ENCODE assay signal across 9 mouse cellular contexts in the genomic region with DNA sequence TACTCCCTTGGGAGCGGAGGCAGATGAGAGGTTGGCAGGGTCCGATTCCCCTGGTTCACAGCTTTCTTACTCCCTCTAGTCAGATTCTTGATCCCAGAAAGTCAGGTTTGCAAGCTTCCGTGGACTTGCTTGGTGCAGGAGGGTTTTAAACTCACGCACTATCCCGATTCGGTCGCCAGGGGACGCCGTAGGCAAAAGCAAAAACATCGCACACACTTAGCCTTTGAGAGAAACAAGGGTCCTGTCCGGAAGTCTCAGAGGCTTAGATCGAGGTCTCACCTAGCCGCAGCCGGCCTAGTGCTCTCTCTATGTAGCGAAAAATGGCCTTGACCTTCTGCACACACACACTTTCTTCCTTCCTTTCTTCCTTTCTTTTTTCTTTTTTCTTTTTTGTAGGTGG. TPM values are rescaled to one million over a fixed set of nuclear protein-coding genes. Genes with fewer than 3 reads are reported as not detected.
DNase-seq lines count a peak whose midpoint lies in the region; ATAC-seq and TF ChIP-seq lines count a peak whose summit lies in the region.
"Had no signal": no experiment of that assay in that cellular context is flagged by ENCODE, and none has a peak within 500 bp of the region (broad histone marks: within the 10 kb centered on the region; RNA-seq: fewer than 3 reads in every experiment).

No protein-coding gene starts in this region.

- no peak overlapping the region for H3K4me3 ChIP-seq in gastrocnemius, adult 2 months
- no peak overlapping the region for H3K4me3 ChIP-seq in embryonic fibroblast, embryonic 13.5 days (ENCODE audit: insufficient read depth, low read length)
- no peak overlapping the region for H3K4me3 ChIP-seq in intestine, embryonic 15.5 days (replicated peaks)
- no peak overlapping the region for H3K4me3 ChIP-seq in lung, postnatal 0 days (ENCODE audit: low read depth, low read length)

- peaks cover 58% of the 10 kb centered on the region for H3K27me3 ChIP-seq in intestine, embryonic 15.5 days (replicated peaks)
- H3K27me3 ChIP-seq in lung, postnatal 0 days (replicated peaks; ENCODE audit: insufficient read depth, low read length): peaks cover 31% of the 10 kb centered on the region

- peak; percentile 44; the same call in 1 of the 2 replicates for ATAC-seq in intestine, embryonic 15.5 days
- ATAC-seq in lung, postnatal 0 days: peak; percentile 49; the same call in 1 of the 2 replicates

- peak; percentile 90 for TF ChIP-seq CTCF in gastrocnemius, adult 2 months (IDR thresholded peaks at IDR 0.05)
- peak; percentile 88 for TF ChIP-seq CTCF in embryonic fibroblast, embryonic 13.5 days (IDR thresholded peaks at IDR 0.05; ENCODE audit: borderline replicate concordance, insufficient read depth, low read length)
- peak; percentile 97 for TF ChIP-seq CTCF in lung, postnatal 0 days (IDR thresholded peaks at IDR 0.05)

- no peaks in the 10 kb centered on the region for H3K4me1 ChIP-seq in embryonic fibroblast, embryonic 13.5 days (ENCODE audit: control insufficient read depth, insufficient read depth, low read length)
- peaks cover 18% of the 10 kb centered on the region for H3K4me1 ChIP-seq in intestine, embryonic 15.5 days (replicated peaks)
- H3K4me1 ChIP-seq in lung, postnatal 0 days (ENCODE audit: insufficient read depth, low read depth, low read length): peaks cover 9% of the 10 kb centered on the region; the same call in 1 of the 2 replicates

- no peak overlapping the region for H3K9ac ChIP-seq in intestine, embryonic 15.5 days
- H3K9ac ChIP-seq in lung, postnatal 0 days (replicated peaks; ENCODE audit: low read depth): no peak overlapping the region

- no peak overlapping the region for H3K27ac ChIP-seq in gastrocnemius, adult 2 months
- no peak overlapping the region for H3K27ac ChIP-seq in embryonic fibroblast, embryonic 13.5 days (ENCODE audit: insufficient read depth, low read length)
- H3K27ac ChIP-seq in intestine, embryonic 15.5 days: no peak overlapping the region
- no peak overlapping the region for H3K27ac ChIP-seq in lung, postnatal 0 days (ENCODE audit: low read length)

- H3K4me2 ChIP-seq in intestine, embryonic 15.5 days (replicated peaks): no peak overlapping the region
- no peak overlapping the region for H3K4me2 ChIP-seq in lung, postnatal 0 days (replicated peaks; ENCODE audit: low read depth, low read length)

- H3K36me3 ChIP-seq in intestine, embryonic 15.5 days: no peaks in the 10 kb centered on the region
- no peaks in the 10 kb centered on the region for H3K36me3 ChIP-seq in lung, postnatal 0 days (ENCODE audit: insufficient read depth, low read length)

- H3K9me3 ChIP-seq in intestine, embryonic 15.5 days: no peaks in the 10 kb centered on the region
- H3K9me3 ChIP-seq in lung, postnatal 0 days (ENCODE audit: low read length): no peaks in the 10 kb centered on the region

- WGBS in intestine, embryonic 15.5 days: 2% methylated on average over 15 of the region's 15 CpGs
- 4% methylated on average over 15 of the region's 15 CpGs for WGBS in lung, postnatal 0 days

- no peak for TF ChIP-seq POLR2A in embryonic fibroblast, embryonic 13.5 days (IDR thresholded peaks at IDR 0.05; ENCODE audit: low read depth, low read length)

- peak; percentile 66 for DNase-seq in gastrocnemius, adult 2 months
- DNase-seq in gastrocnemius, adult 8-10 months (ENCODE audit: low spot score in 2 of 2): no peak
- DNase-seq in 3T3-L1 (ENCODE audit: low read depth, low spot score) (peak; percentile 82), ZHBTc4 (ENCODE audit: low read depth, low spot score) (peak; percentile 90)
- peak; percentile 81 for DNase-seq in lung, postnatal 0 days (ENCODE audit: low spot score)
- peak; percentile 37 to 72 for DNase-seq in spleen, postnatal 10 days (ENCODE audit: low spot score in 2 of 2)

- intact Hi-C loops in gastrocnemius, adult 2 months (cut with DNase I): loop anchor here (1.0 kb wide), 1 partner anchor 35 kb away; no protein-coding TSS in a partner anchor

- no peak for TF ChIP-seq EP300 in lung, postnatal 0 days (IDR thresholded peaks at IDR 0.05)

RNA-seq across cellular contexts. Expression of gene Tmem221, which starts 2.7 kb away (rescaled TPM):
- total RNA-seq in gastrocnemius, adult 2 months (2021): not detected
- total RNA-seq in gastrocnemius, adult 8-10 months (2022): not detected
- polyA plus RNA-seq in embryonic fibroblast, embryonic 13.5 days (2011; ENCODE audit: insufficient read length, low read depth, missing spikeins): 0.32 TPM in 1 of 2 replicates, not detected in the other
- polyA plus RNA-seq in intestine, embryonic 15.5 days (2015; fragmentation: Nextera tagmentation; extraction: Ambion mirVana): 2.1 and 2.8 TPM in 2 replicates
- 8.5 and 8.7 TPM in 2 replicates for polyA plus RNA-seq in lung, postnatal 0 days (2015; fragmentation: Nextera tagmentation; extraction: Ambion mirVana)

RNA-seq across cellular contexts. Expression of gene Nxnl1, which starts 5.0 kb away (rescaled TPM):
- not detected for total RNA-seq in gastrocnemius, adult 2 months (2021)
- total RNA-seq in gastrocnemius, adult 8-10 months (2022): under 1 TPM in 2 of 4 experiments, not detected in 2; 0.09 to 0.13 TPM
- polyA plus RNA-seq in embryonic fibroblast, embryonic 13.5 days (2011; ENCODE audit: insufficient read length, low read depth, missing spikeins): not detected in 2 replicates
- polyA plus RNA-seq in intestine, embryonic 15.5 days (2015; fragmentation: Nextera tagmentation; extraction: Ambion mirVana): 0.06 TPM in 1 of 2 replicates, not detected in the other
- polyA plus RNA-seq in lung, postnatal 0 days (2015; fragmentation: Nextera tagmentation; extraction: Ambion mirVana): 0.11 and 0.13 TPM in 2 replicates
- polyA plus RNA-seq: liver, embryonic 16.5 days had no signal

RNA-seq across cellular contexts. Expression of gene Slc27a1, which starts 7.3 kb away (rescaled TPM):
- 100 to 1,000 TPM in 1 of 2 experiments, 10 to 100 TPM in 1; 57.2 to 116 TPM for total RNA-seq in gastrocnemius, adult 2 months (2021)
- total RNA-seq in gastrocnemius, adult 8-10 months (2022): 10 to 100 TPM; 70.7 to 88.1 (median 80.5) TPM
- polyA plus RNA-seq in embryonic fibroblast, embryonic 13.5 days (2011; ENCODE audit: insufficient read length, low read depth, missing spikeins): 13.7 and 17.7 TPM in 2 replicates
- 23.3 and 25.1 TPM in 2 replicates for polyA plus RNA-seq in intestine, embryonic 15.5 days (2015; fragmentation: Nextera tagmentation; extraction: Ambion mirVana)
- 26.9 and 27.7 TPM in 2 replicates for polyA plus RNA-seq in lung, postnatal 0 days (2015; fragmentation: Nextera tagmentation; extraction: Ambion mirVana)

RNA-seq across cellular contexts. Expression of gene Mvb12a, which starts 18.7 kb away (rescaled TPM):
- 10 to 100 TPM; 21.5 to 27.7 TPM for total RNA-seq in gastrocnemius, adult 2 months (2021)
- total RNA-seq in gastrocnemius, adult 8-10 months (2022): 10 to 100 TPM; 17.7 to 28.7 (median 23.4) TPM
- 38.3 and 39.4 TPM in 2 replicates for polyA plus RNA-seq in embryonic fibroblast, embryonic 13.5 days (2011; ENCODE audit: insufficient read length, low read depth, missing spikeins)
- polyA plus RNA-seq in intestine, embryonic 15.5 days (2015; fragmentation: Nextera tagmentation; extraction: Ambion mirVana): 103 and 115 TPM in 2 replicates
- 103 and 112 TPM in 2 replicates for polyA plus RNA-seq in lung, postnatal 0 days (2015; fragmentation: Nextera tagmentation; extraction: Ambion mirVana)

RNA-seq across cellular contexts. Expression of gene Bst2, which starts 24.1 kb away (rescaled TPM):
- total RNA-seq in gastrocnemius, adult 2 months (2021): 1 to 10 TPM; 4.3 to 8.3 TPM
- total RNA-seq in gastrocnemius, adult 8-10 months (2022): 1 to 10 TPM; 4.7 to 9.2 (median 7.6) TPM
- polyA plus RNA-seq in embryonic fibroblast, embryonic 13.5 days (2011; ENCODE audit: insufficient read length, low read depth, missing spikeins): 102 and 107 TPM in 2 replicates
- 43.0 and 45.5 TPM in 2 replicates for polyA plus RNA-seq in intestine, embryonic 15.5 days (2015; fragmentation: Nextera tagmentation; extraction: Ambion mirVana)
- 86.2 and 99.8 TPM in 2 replicates for polyA plus RNA-seq in lung, postnatal 0 days (2015; fragmentation: Nextera tagmentation; extraction: Ambion mirVana)

Comparison
In these comparisons a context has a peak if more than half of its experiments do, and no peak if none do; other contexts are left out.
1. DNase-seq: peak in gastrocnemius, adult 2 months (single experiment), 3T3-L1 (single experiment), ZHBTc4 (single experiment), lung, postnatal 0 days (single experiment) and spleen, postnatal 10 days (2 of 2); none in gastrocnemius, adult 8-10 months (0 of 2).
2. Peak in every context shown above with its lines, with median percentiles within 50 percentile points of each other: CTCF ChIP-seq.